Mouse (Mus musculus) neural tube, embryonic 11.5 days (tissue): Measurements from ENCODE around the gene Erlec1. TPM values are rescaled to one million over a fixed set of nuclear protein-coding genes. Genes with fewer than 3 reads are reported as not detected.
A peak's percentile ranks its signal among the peaks of the same experiment; 100 is the strongest.

Source experiments
- ATAC-seq: fragments of 200-750 bp; cut with Nextera tagmentation; 2 replicates; pipeline ENCODE4 v1.8.0; 2017; ENCODE audit warnings: moderate number of reproducible peaks, mild to moderate bottlenecking, moderate TSS enrichment, moderate library complexity; ENCODE audit not compliant: insufficient read depth, low FRiP score, low TSS enrichment
- DNase-seq: peaks from one replicate; pipeline ENCODE4 v3.0.0-alpha.2; 2015; ENCODE audit warnings: low spot score
- H3K27ac ChIP-seq: fragments of 300-500 bp; sonication (generic); 2 replicates; pipeline ENCODE4 v1.5.1; 2014; ENCODE audit warnings: low read depth, mild to moderate bottlenecking, low read length
- H3K27me3 ChIP-seq: fragments of 300-500 bp; sonication (generic); 2 replicates; pipeline ENCODE4 v1.6.1; 2014; ENCODE audit warnings: mild to moderate bottlenecking, low read length, mixed read lengths; ENCODE audit not compliant: control insufficient read depth, insufficient read depth
- H3K36me3 ChIP-seq: fragments of 300-500 bp; sonication (generic); 2 replicates; pipeline ENCODE4 v1.6.1; 2014; ENCODE audit warnings: mild to moderate bottlenecking, low read length, moderate library complexity, mixed read lengths; ENCODE audit not compliant: control insufficient read depth, insufficient read depth
- H3K4me1 ChIP-seq: fragments of 300-500 bp; sonication (generic); 2 replicates; pipeline ENCODE4 v1.6.1; 2014; ENCODE audit warnings: low read length, mixed read lengths; ENCODE audit not compliant: control insufficient read depth, insufficient read depth
- H3K4me2 ChIP-seq: fragments of 300-500 bp; sonication (generic); 2 replicates; pipeline ENCODE4 v1.6.1; 2014; ENCODE audit warnings: low read depth, mild to moderate bottlenecking, moderate library complexity
- H3K4me3 ChIP-seq: fragments of 300-500 bp; sonication (generic); 2 replicates; pipeline ENCODE4 v1.5.1; 2014; ENCODE audit warnings: low read depth, low read length
- H3K9ac ChIP-seq: fragments of 300-500 bp; sonication (generic); 2 replicates; pipeline ENCODE4 v1.6.1; 2014; ENCODE audit warnings: mild to moderate bottlenecking, low read length
- H3K9me3 ChIP-seq: fragments of 300-500 bp; sonication (generic); 2 replicates; pipeline ENCODE4 v1.6.1; 2016; ENCODE audit warnings: low read length; ENCODE audit not compliant: control insufficient read depth
- WGBS: fragments of 180-500 bp; shearing (Covaris S2); extraction: QIAGEN DNeasy Blood & Tissue Kit; methylation state at CpG from one replicate; pipeline ENCODE4 v1.1.7; 2014; 5-methylcytosine and 5-hydroxymethylcytosine counted together
- polyA plus RNA-seq: library from polyadenylated mRNA; unstranded; fragments of >200 nt; fragmentation: Nextera tagmentation; extraction: Ambion mirVana; gene quantifications from 2 replicates; pipeline ENCODE4 v1.2.1, GENCODE M21; 2014

The Erlec1 gene
- polyA plus RNA-seq, 1 experiment from 2014 or later: 10.7 TPM

DNA sequence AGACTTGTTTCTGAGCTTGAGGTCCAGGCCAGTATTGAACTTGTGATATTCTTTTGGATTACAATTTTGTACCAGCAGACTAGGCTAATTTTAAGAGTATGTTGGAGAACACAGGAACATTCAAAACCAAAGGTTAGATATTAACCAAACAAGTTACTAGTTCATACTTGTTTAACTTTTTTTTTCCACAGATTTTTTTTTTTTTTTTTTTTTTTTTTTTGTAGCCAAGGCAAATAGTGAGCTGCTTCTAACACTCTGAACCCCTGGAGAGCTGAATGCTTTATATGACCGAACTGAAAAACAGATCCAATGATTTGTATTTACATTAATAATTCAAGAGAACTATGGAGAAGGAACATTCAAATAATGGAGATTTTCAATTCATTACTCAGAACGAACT, 31.1 kb upstream of the Erlec1 start:
- H3K4me1 ChIP-seq: no peaks in the 10 kb centered on the region
- no peaks in the 10 kb centered on the region for H3K27me3 ChIP-seq
- H3K36me3 ChIP-seq: no peaks in the 10 kb centered on the region
- DNase-seq (no peak), ATAC-seq (no peak)
- 46% methylated on average over 2 of the region's 2 CpGs for whole genome bisulfite sequencing
- H3K9ac ChIP-seq: no peak overlapping the region
- no peak overlapping the region for H3K4me3 ChIP-seq
- no peak overlapping the region for H3K4me2 ChIP-seq
- no peak overlapping the region for H3K27ac ChIP-seq
- no peaks in the 10 kb centered on the region for H3K9me3 ChIP-seq

DNA sequence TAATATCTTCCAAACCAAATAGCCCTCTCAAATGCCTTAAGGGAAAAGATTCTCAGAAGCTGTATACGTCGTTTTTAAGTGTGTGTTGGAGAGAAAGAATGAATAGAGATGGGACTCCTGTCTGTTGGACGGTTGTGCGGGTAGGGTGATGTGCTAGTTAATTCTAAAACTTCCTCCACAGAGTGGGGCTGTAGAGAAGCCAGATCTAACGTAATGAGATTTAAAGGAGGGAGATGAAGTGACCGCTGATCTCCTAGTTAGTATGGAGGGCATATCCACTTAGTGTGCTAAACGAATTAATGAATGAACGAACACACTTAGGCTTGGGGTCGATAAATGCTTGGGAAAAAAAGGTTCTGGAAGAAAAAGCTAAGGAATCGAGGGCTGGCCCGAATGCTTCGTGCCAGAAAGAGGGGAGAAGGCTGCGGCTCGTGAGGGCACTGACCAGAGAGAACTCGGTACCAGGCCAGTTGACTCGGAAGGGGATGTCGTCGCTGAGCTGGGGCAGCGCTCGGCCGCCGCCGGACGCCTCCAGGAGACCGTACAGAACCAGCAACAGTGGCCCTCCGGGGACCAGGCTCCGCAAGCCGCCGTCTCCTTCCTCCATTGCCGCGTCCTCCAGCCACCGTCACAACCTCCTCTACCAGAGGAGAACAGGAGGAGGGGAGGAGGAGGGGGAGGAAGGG, 523 bp downstream of the Erlec1 start:
- Histone ChIP-seq H3K4me1 (no peaks in the 10 kb centered on the region), H3K4me2 (peak overlapping the region; percentile 46), H3K27ac (0 out of 2 replicates have a peak overlapping the region, but pooled peaks have one; percentile 36), H3K27me3 (no peaks in the 10 kb centered on the region), H3K4me3 (peak overlapping the region; percentile 65), H3K9ac (peak overlapping the region; percentile 75), H3K9me3 (peaks cover 3% of the 10 kb centered on the region; the same call in 1 of the 2 replicates), H3K36me3 (no peaks in the 10 kb centered on the region)
- peak; percentile 89 for ATAC-seq
- 1% methylated on average over 27 of the region's 32 CpGs for whole genome bisulfite sequencing
- DNase-seq: peak; percentile 46

DNA sequence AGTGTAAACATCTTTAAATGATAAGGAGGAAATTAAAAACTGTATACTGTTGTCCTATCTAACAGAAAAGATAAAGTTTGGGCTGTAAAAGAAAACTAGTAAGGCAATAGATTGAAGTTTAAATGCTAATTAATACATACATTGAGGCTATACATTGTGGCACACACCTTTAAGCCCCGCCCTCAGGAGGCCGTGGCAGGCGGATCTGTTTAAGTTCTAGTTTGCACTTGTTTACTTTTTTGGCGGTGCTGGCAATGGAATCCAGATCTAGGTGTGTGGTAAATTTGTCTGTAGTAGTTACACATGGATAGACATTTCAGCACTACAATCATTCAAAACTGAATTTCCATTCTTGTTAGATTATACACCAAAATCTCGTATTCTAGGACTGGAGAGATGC, 1.3 kb downstream of the Erlec1 start:
- DNase-seq: no peak
- H3K4me3 ChIP-seq: no peak overlapping the region; the same call in 1 of the 2 replicates
- H3K4me2 ChIP-seq: peak overlapping the region; percentile 46
- H3K9ac ChIP-seq: no peak overlapping the region
- no peak overlapping the region for H3K27ac ChIP-seq
- H3K27me3 ChIP-seq: no peaks in the 10 kb centered on the region
- no peak for ATAC-seq
- H3K36me3 ChIP-seq: no peaks in the 10 kb centered on the region
- H3K4me1 ChIP-seq: no peaks in the 10 kb centered on the region
- peaks cover 3% of the 10 kb centered on the region; the same call in 1 of the 2 replicates for H3K9me3 ChIP-seq
- 79% methylated on average over 5 of the region's 5 CpGs for WGBS

DNA sequence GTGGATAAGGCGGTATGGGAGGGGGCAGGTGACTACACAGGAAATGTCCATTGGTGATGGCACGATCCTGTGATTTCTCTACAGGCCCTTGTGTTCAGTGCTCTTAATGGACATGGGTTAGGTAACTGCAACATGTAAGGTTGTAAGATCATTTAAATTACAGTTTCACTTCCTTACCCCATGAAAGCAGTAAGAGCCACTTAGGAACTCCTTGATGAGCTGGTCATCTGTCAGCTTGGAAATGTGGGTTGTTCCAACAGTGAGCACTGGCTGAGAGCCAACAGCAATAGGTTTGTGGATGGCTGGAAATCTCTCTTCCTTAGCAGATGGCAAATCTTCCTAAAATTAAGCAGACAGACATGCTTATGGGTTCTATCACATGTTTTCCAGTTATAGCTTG, 10.6 kb downstream of the Erlec1 start:
- ATAC-seq (no peak), DNase-seq (no peak)
- Histone ChIP-seq H3K4me1 (no peaks in the 10 kb centered on the region), H3K4me3 (no peak overlapping the region), H3K9me3 (no peaks in the 10 kb centered on the region), H3K27ac (no peak overlapping the region), H3K9ac (no peak overlapping the region), H3K4me2 (no peak overlapping the region), H3K27me3 (no peaks in the 10 kb centered on the region), H3K36me3 (peaks cover 5% of the 10 kb centered on the region; the same call in 1 of the 2 replicates)
- WGBS: 92% methylated on average over 2 of the region's 2 CpGs

DNA sequence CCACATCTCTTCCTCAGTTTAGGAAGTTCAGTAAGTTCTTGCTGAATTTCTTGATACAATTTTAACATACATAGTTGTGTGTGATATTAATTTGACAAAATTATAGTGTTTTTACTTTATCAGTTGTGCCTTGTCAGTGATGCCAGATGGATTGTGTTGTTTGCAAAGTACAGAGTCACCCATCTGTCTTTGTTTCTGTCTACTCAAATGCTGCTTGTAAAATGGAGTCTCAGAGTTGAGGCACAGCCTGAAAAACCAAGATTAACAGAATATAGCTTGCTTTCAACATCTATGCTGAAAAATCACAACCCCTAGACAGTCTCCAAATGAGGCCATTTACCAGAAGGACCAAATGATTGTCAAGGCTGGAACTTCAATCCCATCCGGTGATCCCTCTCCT, 25.6 kb downstream of the Erlec1 start:
- Histone ChIP-seq H3K27me3 (no peaks in the 10 kb centered on the region), H3K4me1 (no peaks in the 10 kb centered on the region), H3K9ac (no peak overlapping the region), H3K36me3 (no peaks in the 10 kb centered on the region), H3K27ac (no peak overlapping the region), H3K4me3 (no peak overlapping the region), H3K9me3 (no peaks in the 10 kb centered on the region), H3K4me2 (no peak overlapping the region)
- ATAC-seq (no peak), DNase-seq (no peak)
- 100% methylated on average over 1 of the region's 1 CpGs for WGBS

DNA sequence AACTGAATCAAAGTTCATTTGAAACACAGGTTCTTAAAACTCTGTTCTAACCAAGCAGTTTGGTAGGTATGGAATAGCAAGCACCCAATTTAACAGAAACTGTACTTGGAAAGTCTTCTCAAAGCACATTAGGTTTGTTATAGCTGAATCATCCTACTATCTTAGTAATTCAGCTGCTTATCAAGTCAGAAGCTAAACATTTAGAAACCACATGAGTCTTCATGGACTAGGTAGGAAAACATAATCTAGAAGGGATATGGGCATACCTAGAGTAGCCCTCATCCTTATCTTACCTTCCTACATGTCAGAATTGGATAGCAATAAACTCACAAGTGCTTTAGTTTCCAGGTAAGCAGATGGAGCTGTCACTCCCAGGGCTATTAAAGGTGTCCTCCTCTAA, 26.1 kb downstream of the Erlec1 start:
- Histone ChIP-seq H3K27me3 (no peaks in the 10 kb centered on the region), H3K9me3 (no peaks in the 10 kb centered on the region), H3K4me3 (no peak overlapping the region), H3K36me3 (no peaks in the 10 kb centered on the region), H3K9ac (no peak overlapping the region), H3K4me2 (no peak overlapping the region), H3K4me1 (no peaks in the 10 kb centered on the region), H3K27ac (no peak overlapping the region)
- DNase-seq (no peak), ATAC-seq (no peak)

DNA sequence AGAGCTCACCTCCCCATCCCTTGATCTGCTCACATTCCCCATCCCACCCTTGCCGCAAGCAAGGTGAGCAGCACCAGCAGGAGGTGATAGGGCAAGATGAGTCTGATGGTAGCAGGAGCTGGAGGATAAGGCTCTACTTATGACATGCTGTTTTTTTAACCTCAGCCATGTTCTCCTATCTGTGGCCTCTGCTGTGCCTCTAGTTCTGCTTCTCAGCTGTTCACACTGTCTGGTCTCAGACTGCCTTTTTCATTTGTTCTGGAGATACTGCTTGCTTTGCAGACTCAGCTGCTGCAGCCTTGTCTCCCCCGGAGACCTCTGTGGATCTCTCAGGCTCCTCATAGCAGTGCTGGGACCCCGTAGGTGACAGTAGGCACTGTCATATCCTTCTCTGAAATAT, 30.9 kb downstream of the Erlec1 start:
- Histone ChIP-seq H3K9me3 (no peaks in the 10 kb centered on the region), H3K4me2 (no peak overlapping the region), H3K4me1 (no peaks in the 10 kb centered on the region), H3K9ac (no peak overlapping the region), H3K27me3 (no peaks in the 10 kb centered on the region), H3K4me3 (no peak overlapping the region), H3K27ac (no peak overlapping the region), H3K36me3 (no peaks in the 10 kb centered on the region)
- no peak for DNase-seq
- WGBS: 97% methylated on average over 3 of the region's 3 CpGs
- no peak for ATAC-seq

DNA sequence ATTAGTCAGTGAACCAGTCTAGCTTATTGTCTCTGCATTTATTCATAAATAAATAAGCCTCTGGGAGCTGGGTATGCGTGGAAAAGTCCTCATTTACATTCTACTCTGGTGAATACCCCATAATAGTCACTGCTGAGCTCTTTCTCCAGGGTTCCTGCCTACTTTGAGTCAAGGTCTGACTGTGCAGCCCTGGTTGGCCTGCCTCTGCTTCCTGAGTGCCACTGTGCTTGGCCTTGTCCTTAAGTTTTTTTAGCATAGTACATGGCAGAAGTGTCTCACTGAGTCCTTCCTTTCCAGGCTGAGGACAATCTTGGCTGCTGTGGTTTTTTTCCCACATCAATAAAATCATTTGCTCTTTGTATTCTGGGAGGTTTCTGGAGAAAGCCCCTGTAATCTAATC, 33.5 kb downstream of the Erlec1 start:
- ATAC-seq: no peak
- H3K36me3 ChIP-seq: no peaks in the 10 kb centered on the region
- H3K27me3 ChIP-seq: no peaks in the 10 kb centered on the region
- H3K9ac ChIP-seq: no peak overlapping the region
- no peaks in the 10 kb centered on the region for H3K9me3 ChIP-seq
- no peak overlapping the region for H3K27ac ChIP-seq
- H3K4me2 ChIP-seq: no peak overlapping the region
- H3K4me1 ChIP-seq: no peaks in the 10 kb centered on the region
- WGBS: 83% methylated on average over 1 of the region's 1 CpGs
- H3K4me3 ChIP-seq: no peak overlapping the region
- no peak for DNase-seq

DNA sequence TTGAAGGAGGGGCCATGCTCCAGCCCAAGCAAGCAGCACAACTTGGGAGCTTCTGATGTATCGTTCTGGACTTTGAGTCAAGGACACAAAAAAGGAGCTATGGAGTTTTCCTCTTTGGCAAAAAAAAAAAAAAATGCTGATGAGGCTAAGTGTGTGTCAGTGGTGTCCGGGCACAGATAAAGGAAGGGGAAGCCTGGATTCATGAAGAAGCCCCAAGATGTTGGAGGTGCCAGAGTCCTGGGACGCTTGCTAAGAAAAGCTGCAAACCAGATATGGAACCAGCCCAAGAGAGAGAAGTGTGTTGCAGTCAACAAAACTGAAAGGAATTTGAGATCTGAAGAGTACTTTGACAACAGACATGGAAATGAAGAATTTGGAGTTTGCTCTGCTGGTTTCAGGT, 41.8 kb downstream of the Erlec1 start:
- H3K4me3 ChIP-seq: no peak overlapping the region
- no peak overlapping the region for H3K9ac ChIP-seq
- H3K36me3 ChIP-seq: no peaks in the 10 kb centered on the region
- H3K4me2 ChIP-seq: no peak overlapping the region
- no peaks in the 10 kb centered on the region for H3K4me1 ChIP-seq
- H3K9me3 ChIP-seq: no peaks in the 10 kb centered on the region
- ATAC-seq (no peak), DNase-seq (no peak)
- no peaks in the 10 kb centered on the region for H3K27me3 ChIP-seq
- 88% methylated on average over 3 of the region's 3 CpGs for WGBS
- no peak overlapping the region for H3K27ac ChIP-seq
